Mouse (Mus musculus) MEL (cell line): ENCODE data around the gene Rab11fip5. TPM values are rescaled to one million over a fixed set of nuclear protein-coding genes. Genes with fewer than 3 reads are reported as not detected.

Experiments used
- DNase-seq: peaks from one replicate; pipeline ENCODE4 v3.0.0; 2011; ENCODE audit warnings: low read depth, low spot score
- H3K27ac ChIP-seq: 2 replicates; pipeline ENCODE4 v1.5.1; 2012; ENCODE audit warnings: low read depth, mild to moderate bottlenecking, control low read depth, low read length, moderate library complexity; ENCODE audit not compliant: control insufficient read depth
- H3K27me3 ChIP-seq, 2 experiments: fragments of 150-350 bp in 1 of 2; sonication (generic) in 1 of 2; 2 replicates each; pipeline ENCODE4 v1.6.1; 2012; ENCODE audit warnings: low read length in 2 of 2, mild to moderate bottlenecking in 2 of 2, improper control_type of control experiment in 1 of 2, moderate library complexity in 1 of 2; ENCODE audit not compliant: insufficient read depth in 2 of 2, control insufficient read depth in 1 of 2
- H3K36me3 ChIP-seq, 2 experiments: 2 replicates each; pipeline ENCODE4 v1.6.1; 2012 to 2014; ENCODE audit warnings: low read length in 2 of 2, improper control_type of control experiment in 1 of 2, inconsistent platforms in 1 of 2, mild to moderate bottlenecking in 1 of 2; ENCODE audit not compliant: insufficient read depth in 2 of 2, control insufficient read depth in 1 of 2
- H3K4me1 ChIP-seq, 2 experiments: fragments of 150-350 bp in 1 of 2; sonication (generic) in 1 of 2; 2 replicates each; pipeline ENCODE4 v1.6.1; 2012; ENCODE audit warnings: low read length in 2 of 2, improper control_type of control experiment in 1 of 2, mild to moderate bottlenecking in 1 of 2; ENCODE audit not compliant: insufficient read depth in 2 of 2, control insufficient read depth in 1 of 2
- H3K4me3 ChIP-seq, 2 experiments: fragments of 150-350 bp in 1 of 2; sonication (generic) in 1 of 2; 2 replicates each; pipeline ENCODE4 v1.5.1; 2012; ENCODE audit warnings: low read depth in 2 of 2, low read length in 2 of 2, mild to moderate bottlenecking in 2 of 2, moderate library complexity in 2 of 2, control low read depth in 1 of 2, improper control_type of control experiment in 1 of 2; ENCODE audit not compliant: control insufficient read depth in 1 of 2, insufficient read depth in 1 of 2
- H3K79me2 ChIP-seq: 2 replicates; pipeline ENCODE4 v1.6.1; 2012; ENCODE audit warnings: mild to moderate bottlenecking, low read length, moderate library complexity; ENCODE audit not compliant: control insufficient read depth, poor library complexity, insufficient read depth
- H3K9ac ChIP-seq: 2 replicates; pipeline ENCODE4 v1.6.1; 2012; ENCODE audit warnings: low read depth, mild to moderate bottlenecking, control low read depth, low read length, moderate library complexity; ENCODE audit not compliant: control insufficient read depth, poor library complexity, severe bottlenecking
- H3K9me3 ChIP-seq: fragments of 150-350 bp; sonication (generic); replicated peaks from 2 replicates; pipeline ENCODE4 v1.6.1; 2012; ENCODE audit warnings: mild to moderate bottlenecking, low read length, improper control_type of control experiment, moderate library complexity; ENCODE audit not compliant: insufficient read depth
- ELF1 ChIP-seq: IDR thresholded peaks from 2 replicates; pipeline ENCODE4 v1.6.1; 2014; ENCODE audit warnings: low read depth, mild to moderate bottlenecking, inconsistent platforms, low read length, improper control_type of control experiment, moderate library complexity
- GATA1 ChIP-seq: IDR thresholded peaks from 2 replicates; pipeline ENCODE4 v1.6.1; 2011; ENCODE audit warnings: low read depth, low read length, improper control_type of control experiment
- MAX ChIP-seq: IDR thresholded peaks from 2 replicates; pipeline ENCODE4 v1.6.1; 2011; ENCODE audit warnings: low read length, improper control_type of control experiment
- MEF2A ChIP-seq: IDR thresholded peaks from 2 replicates; pipeline ENCODE4 v1.6.1; 2014; ENCODE audit warnings: low read depth, mild to moderate bottlenecking, inconsistent platforms, low read length, improper control_type of control experiment; ENCODE audit not compliant: poor library complexity, insufficient replicate concordance, severe bottlenecking; ENCODE audit errors: extremely low read depth
- MYB ChIP-seq: IDR thresholded peaks from 2 replicates; pipeline ENCODE4 v1.6.1; 2011; ENCODE audit warnings: mild to moderate bottlenecking, low read depth, low read length, improper control_type of control experiment
- NRF1 ChIP-seq: IDR thresholded peaks from 2 replicates; pipeline ENCODE4 v1.6.1; 2014; ENCODE audit warnings: low read depth, mild to moderate bottlenecking, inconsistent platforms, low read length, improper control_type of control experiment, moderate library complexity; ENCODE audit not compliant: poor library complexity, insufficient read depth, severe bottlenecking
- POLR2A ChIP-seq, 2 experiments: IDR thresholded peaks; 2 replicates each; pipeline ENCODE4 v1.6.1; 2011 to 2012; ENCODE audit warnings: low read length in 2 of 2, mild to moderate bottlenecking in 2 of 2, control low read depth in 1 of 2, improper control_type of control experiment in 1 of 2, low read depth in 1 of 2, moderate library complexity in 1 of 2; ENCODE audit not compliant: control insufficient read depth in 1 of 2, insufficient read depth in 1 of 2, poor library complexity in 1 of 2
- RAD21 ChIP-seq: IDR thresholded peaks from 2 replicates; pipeline ENCODE4 v1.6.1; 2011; ENCODE audit warnings: mild to moderate bottlenecking, low read depth, low read length, improper control_type of control experiment
- TAL1 ChIP-seq: IDR thresholded peaks from 2 replicates; pipeline ENCODE4 v1.6.1; 2012; ENCODE audit warnings: mild to moderate bottlenecking, inconsistent platforms, low read length, moderate library complexity, mixed read lengths
- TCF12 ChIP-seq: IDR thresholded peaks from 2 replicates; pipeline ENCODE4 v1.6.1; 2014; ENCODE audit warnings: low read depth, mild to moderate bottlenecking, inconsistent platforms, low read length, improper control_type of control experiment, moderate library complexity
- UBTF ChIP-seq: IDR thresholded peaks from 2 replicates; pipeline ENCODE4 v1.6.1; 2012; ENCODE audit warnings: low read depth, mild to moderate bottlenecking, inconsistent platforms, low read length, improper control_type of control experiment, moderate library complexity, borderline replicate concordance; ENCODE audit not compliant: insufficient read depth
- ZC3H11A ChIP-seq: IDR thresholded peaks from 2 replicates; pipeline ENCODE4 v1.6.1; 2012; ENCODE audit warnings: low read depth, mild to moderate bottlenecking, inconsistent platforms, low read length, improper control_type of control experiment
- polyA plus RNA-seq, 2 experiments: library from polyadenylated mRNA; stranded (reverse) in 1 of 2; unstranded in 1 of 2; fragments of >175 nt in 1 of 2; fragments of >200 nt in 1 of 2; gene quantifications; 2 replicates each; pipeline versions ENCODE4 v1.2.1 to v1.2.4; 2012; ENCODE audit warnings: low replicate concordance in 2 of 2, low read depth in 1 of 2; ENCODE audit not compliant: insufficient read length in 2 of 2, insufficient read depth in 1 of 2, missing spikeins in 1 of 2
- total RNA-seq: library from RNA; depleted of rRNA; stranded (reverse); fragments of 300-350 nt; gene quantifications from 2 replicates; pipeline ENCODE4 v1.2.3, GENCODE M21; 2012

The Rab11fip5 gene
- total and polyA plus RNA-seq, 3 experiments, result 3.3 to 8.5 TPM; not detected in 1

DNA sequence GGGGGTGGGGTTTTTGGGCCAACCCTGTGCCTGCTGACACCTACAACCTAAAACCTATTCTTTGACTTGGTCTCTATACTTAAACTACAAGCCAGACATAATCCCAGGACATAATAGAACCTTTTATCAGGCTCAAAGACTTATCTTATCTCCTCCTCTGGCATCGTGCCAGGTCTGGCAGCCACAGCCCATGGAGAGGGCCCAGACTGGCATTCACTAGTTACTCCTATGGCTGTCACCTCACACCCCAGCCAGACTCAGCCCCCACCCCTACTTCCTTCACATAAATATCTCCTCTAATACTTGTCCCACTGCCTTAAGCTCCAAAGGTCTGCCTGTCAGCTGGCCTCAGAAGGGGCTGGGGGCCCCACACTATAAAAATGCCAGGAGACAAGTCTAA is 8.0 kb downstream of the Rab11fip5 start:
- H3K9me3 ChIP-seq, result no peaks in the 10 kb centered on the region

DNA sequence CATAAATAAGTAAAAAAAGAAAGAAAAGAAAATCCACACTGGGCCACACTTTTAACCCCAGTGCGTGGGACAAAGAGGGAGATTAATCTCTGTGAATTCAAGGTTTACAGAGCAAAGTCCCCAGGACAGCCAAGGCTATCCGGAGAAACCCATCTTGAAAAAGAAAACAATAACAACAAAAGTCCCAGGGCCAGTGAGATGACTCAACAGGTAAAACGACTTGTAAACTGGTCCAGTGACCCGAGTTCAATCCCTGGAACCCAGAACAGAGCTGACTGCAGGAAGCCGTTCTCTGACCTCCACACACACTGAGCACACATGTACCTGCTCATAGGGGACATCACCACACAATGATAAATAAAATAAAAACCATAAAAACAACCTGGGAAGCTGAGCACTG is 10.0 kb downstream of the Rab11fip5 start:
- no peak for DNase-seq
- Histone ChIP-seq H3K79me2 (no peaks in the 10 kb centered on the region), H3K27me3 (no peaks in the 10 kb centered on the region), H3K36me3 (peaks cover 0 to 11% of the 10 kb centered on the region in 2 experiments; a peak in 2 of 4 replicates), H3K4me1 (peaks cover 13 to 26% of the 10 kb centered on the region in 2 experiments), H3K4me3 (no peak overlapping the region), H3K27ac (no peak overlapping the region), H3K9me3 (no peaks in the 10 kb centered on the region), H3K9ac (no peak overlapping the region)
- TF ChIP-seq NRF1, result no peak
- TF ChIP-seq UBTF, result no peak

More for the DNA sequence above, 8.0 kb downstream of the Rab11fip5 start:
- no peak overlapping the region for H3K4me3 ChIP-seq
- TF ChIP-seq MAX, result no peak
- peak; percentile 78 for TF ChIP-seq GATA1
- TF ChIP-seq MEF2A, result no peak
- TF ChIP-seq ELF1, result no peak
- no peak for TF ChIP-seq TAL1
- no peak for TF ChIP-seq TCF12
- no peak for TF ChIP-seq POLR2A (IDR thresholded peaks at IDR 0.05; ENCODE audit: control insufficient read depth in 1 of 2, insufficient read depth in 1 of 2, low read depth in 1 of 2, low read length in 2 of 2, poor library complexity in 1 of 2)
- TF ChIP-seq, all 39 proteins: peak for 1
- H3K9ac ChIP-seq, result no peak overlapping the region
- peaks cover 16 to 30% of the 10 kb centered on the region in 2 experiments for H3K4me1 ChIP-seq
- peaks cover 0 to 15% of the 10 kb centered on the region in 2 experiments; a peak in 2 of 4 replicates for H3K36me3 ChIP-seq
- no peak for DNase-seq
- H3K79me2 ChIP-seq, result no peaks in the 10 kb centered on the region
- H3K27ac ChIP-seq, result no peak overlapping the region
- no peaks in the 10 kb centered on the region for H3K27me3 ChIP-seq

DNA sequence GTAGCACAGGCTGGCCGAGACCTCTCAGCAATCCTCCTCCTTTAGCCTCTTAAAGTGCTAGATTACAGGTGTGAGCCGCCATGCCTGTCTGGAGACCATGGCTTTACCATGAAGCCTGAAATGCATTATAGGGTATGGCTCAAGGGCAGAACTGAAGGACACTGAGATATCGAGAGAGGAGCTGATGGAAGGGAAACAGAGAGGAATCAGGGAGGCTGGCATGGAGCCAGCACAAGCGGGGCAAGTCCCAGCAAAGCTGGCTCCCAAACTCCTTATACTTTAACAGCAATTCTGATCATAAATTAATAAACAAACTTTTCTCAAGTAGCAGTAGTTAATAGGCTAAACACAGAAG is 10.6 kb downstream of the Rab11fip5 start:
- TF ChIP-seq MEF2A (no peak), ZC3H11A (no peak), RAD21 (no peak), POLR2A (IDR thresholded peaks at IDR 0.05; ENCODE audit: control insufficient read depth in 1 of 2, insufficient read depth in 1 of 2, low read depth in 1 of 2, low read length in 2 of 2, poor library complexity in 1 of 2) (no peak), MYB (no peak), TCF12 (no peak)
- no peak overlapping the region for H3K27ac ChIP-seq
- no peaks in the 10 kb centered on the region for H3K79me2 ChIP-seq
- DNase-seq, result no peak
- no peak overlapping the region for H3K4me3 ChIP-seq
- H3K27me3 ChIP-seq, result no peaks in the 10 kb centered on the region
- H3K9me3 ChIP-seq, result no peaks in the 10 kb centered on the region
- H3K9ac ChIP-seq, result no peak overlapping the region
- peaks cover 0 to 8% of the 10 kb centered on the region in 2 experiments; a peak in 2 of 4 replicates for H3K36me3 ChIP-seq
- H3K4me1 ChIP-seq, result peaks cover 13 to 20% of the 10 kb centered on the region in 2 experiments
